Mouse (Mus musculus) ES-Bruce4 (cell line): ENCODE data around the gene Ece1.

Source experiments
- CTCF ChIP-seq: IDR thresholded peaks from one replicate; pipeline ENCODE4 v1.8.1; 2011; ENCODE audit warnings: low read depth, low read length
- POLR2A ChIP-seq: IDR thresholded peaks from one replicate; pipeline ENCODE4 v1.8.1; 2011; ENCODE audit warnings: low read length; ENCODE audit not compliant: insufficient read depth

DNA sequence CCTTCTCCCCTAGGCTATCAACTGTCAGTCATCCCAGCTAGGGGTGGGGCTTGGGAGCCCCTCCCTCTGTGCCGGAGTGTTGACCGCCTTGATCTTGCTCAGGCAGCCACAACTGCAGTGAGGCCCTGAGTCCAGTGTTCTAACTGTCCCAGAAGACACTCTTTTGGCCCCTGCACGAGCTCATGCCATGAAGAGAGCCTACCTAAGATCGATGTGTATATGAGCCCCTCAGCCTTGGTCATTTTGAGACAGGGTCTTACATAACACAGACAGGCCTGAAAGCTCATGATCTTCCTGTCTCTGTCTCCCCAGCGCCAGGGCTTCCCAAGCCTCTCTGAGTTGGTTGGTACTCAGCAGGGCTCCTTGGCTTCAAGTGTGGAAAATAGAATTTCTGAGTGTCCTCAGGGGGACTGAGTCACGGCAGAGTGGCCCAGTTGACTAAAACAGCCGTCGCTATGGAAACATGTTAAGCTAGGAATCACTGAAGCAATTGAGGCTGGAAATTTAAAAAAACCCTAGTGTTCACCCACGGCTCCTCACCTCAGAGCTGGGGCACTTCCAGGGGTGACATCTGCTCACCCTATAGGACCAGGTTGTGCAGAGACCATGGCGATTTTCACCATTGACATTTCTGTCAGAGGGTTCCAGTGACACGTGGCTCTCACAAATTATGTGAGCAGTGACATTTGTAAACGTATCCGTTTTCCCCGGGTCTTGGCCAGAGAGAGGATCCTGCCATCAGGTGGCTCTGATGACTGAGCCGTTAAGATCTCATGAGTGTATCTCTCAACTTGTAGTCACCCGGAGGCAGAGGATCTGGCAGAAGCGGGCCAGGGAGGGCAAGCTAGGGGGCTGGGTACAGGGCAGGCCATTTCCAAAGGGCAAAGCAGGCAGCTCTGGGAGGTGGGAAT is 80.1 kb downstream of the Ece1 start:
- TF ChIP-seq CTCF (no peak), POLR2A (no peak)
